Mouse (Mus musculus) testis, adult 2 months (tissue): ENCODE results near the gene Coro2b.
A peak's percentile ranks its signal among the peaks of the same experiment; 100 is the strongest.

ENCODE experiments used
- CTCF ChIP-seq: fragments of 200-500 bp; IDR thresholded peaks from 2 replicates; pipeline ENCODE4 v1.5.1; 2012; ENCODE audit warnings: low read depth, mild to moderate bottlenecking, inconsistent platforms, low read length, moderate library complexity; ENCODE audit not compliant: control insufficient read depth, insufficient read depth, insufficient replicate concordance
- POLR2A ChIP-seq: fragments of 200-500 bp; IDR thresholded peaks from 2 replicates; pipeline ENCODE4 v1.6.1; 2012; ENCODE audit warnings: low read depth, mild to moderate bottlenecking, inconsistent platforms, low read length, moderate library complexity; ENCODE audit not compliant: control insufficient read depth

DNA sequence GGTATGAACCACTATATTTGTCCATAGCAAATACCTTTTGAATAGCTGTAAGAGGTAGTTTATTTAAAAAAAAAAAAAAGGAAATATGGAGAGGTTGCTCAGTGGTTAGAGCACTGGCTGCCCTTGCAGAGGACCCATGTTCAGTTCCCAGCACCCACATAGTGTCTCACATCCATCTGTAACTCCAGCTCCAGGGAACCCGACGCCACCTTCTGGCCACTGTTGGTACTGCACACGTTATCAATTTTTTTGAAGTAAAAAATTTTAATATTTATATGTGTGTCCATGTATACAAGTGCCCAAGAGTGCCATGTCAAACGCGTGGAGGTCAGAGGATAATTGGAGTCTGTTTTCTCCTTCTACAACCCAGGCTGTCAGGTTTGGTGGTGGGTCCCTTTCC lies 118.1 kb downstream of the Coro2b start:
- TF ChIP-seq CTCF (peak; percentile 78), POLR2A (no peak)
